Mouse (Mus musculus) heart, embryonic 11.5 days (tissue): ENCODE results near the gene Cabp1. TPM values are rescaled to one million over a fixed set of nuclear protein-coding genes. Genes with fewer than 3 reads are reported as not detected.

Source experiments
- ATAC-seq: fragments of 200-750 bp; cut with Nextera tagmentation; replicated peaks from 2 replicates; pipeline ENCODE4 v1.8.0; 2017; ENCODE audit warnings: moderate library complexity; ENCODE audit not compliant: insufficient number of reproducible peaks, low FRiP score, low TSS enrichment
- H3K27ac ChIP-seq: fragments of 300-500 bp; sonication (generic); 2 replicates; pipeline ENCODE4 v1.5.1; 2014; ENCODE audit warnings: mild to moderate bottlenecking, low read depth, low read length
- H3K27me3 ChIP-seq: fragments of 300-500 bp; sonication (generic); 2 replicates; pipeline ENCODE4 v1.6.1; 2014; ENCODE audit warnings: mild to moderate bottlenecking, low read length, mixed read lengths; ENCODE audit not compliant: control insufficient read depth, insufficient read depth
- H3K36me3 ChIP-seq: fragments of 300-500 bp; sonication (generic); 2 replicates; pipeline ENCODE4 v1.6.1; 2014; ENCODE audit warnings: mild to moderate bottlenecking, low read length, moderate library complexity, mixed read lengths; ENCODE audit not compliant: control insufficient read depth, insufficient read depth
- H3K4me1 ChIP-seq: fragments of 300-500 bp; sonication (generic); 2 replicates; pipeline ENCODE4 v1.6.1; 2014; ENCODE audit warnings: low read length; ENCODE audit not compliant: control insufficient read depth, insufficient read depth
- H3K4me2 ChIP-seq: fragments of 300-500 bp; sonication (generic); 2 replicates; pipeline ENCODE4 v1.6.1; 2014; ENCODE audit warnings: mild to moderate bottlenecking, moderate library complexity
- H3K4me3 ChIP-seq: fragments of 300-500 bp; sonication (generic); 2 replicates; pipeline ENCODE4 v1.5.1; 2014; ENCODE audit warnings: low read depth, low read length
- H3K9ac ChIP-seq: fragments of 300-500 bp; sonication (generic); 2 replicates; pipeline ENCODE4 v1.6.1; 2014; ENCODE audit warnings: mild to moderate bottlenecking, low read depth, low read length, moderate library complexity
- H3K9me3 ChIP-seq: fragments of 300-500 bp; sonication (generic); replicated peaks from 2 replicates; pipeline ENCODE4 v1.6.1; 2016; ENCODE audit warnings: low read length; ENCODE audit not compliant: control insufficient read depth
- WGBS: fragments of 180-500 bp; shearing (Covaris S2); extraction: QIAGEN DNeasy Blood & Tissue Kit; methylation state at CpG from one replicate; pipeline ENCODE4 v1.1.7; 2014; ENCODE audit not compliant: insufficient replicate concordance; 5-methylcytosine and 5-hydroxymethylcytosine counted together
- polyA plus RNA-seq: library from polyadenylated mRNA; unstranded; fragments of >200 nt; fragmentation: Nextera tagmentation; extraction: Ambion mirVana; gene quantifications from 2 replicates; pipeline ENCODE4 v1.2.1, GENCODE M21; 2014

Gene Cabp1
- polyA plus RNA-seq, result 0.63 and 1.3 TPM in 2 replicates

- Histone ChIP-seq H3K36me3 (no peaks in the 10 kb centered on the region), H3K27me3 (peaks cover 62% of the 10 kb centered on the region), H3K9ac (0 out of 2 replicates have a peak within 1 kb of the TSS, but pooled peaks have one; percentile 0), H3K4me2 (peak within 1 kb of the TSS; percentile 85), H3K4me1 (peaks cover 15% of the 10 kb centered on the region), H3K9me3 (no peaks in the 10 kb centered on the region), H3K4me3 (peak within 1 kb of the TSS; percentile 59), H3K27ac (no peak within 1 kb of the TSS)
- under 1% methylated on average over 97 of the region's 116 CpGs for WGBS
- no peak; the same call in 1 of the 2 replicates for ATAC-seq
These were observed at the start of gene Cabp1 for GRCm38 (mm10) chr5:115193669-115194625. TSS of gene Cabp1 (minus strand) at chr5:115194381.

DNA sequence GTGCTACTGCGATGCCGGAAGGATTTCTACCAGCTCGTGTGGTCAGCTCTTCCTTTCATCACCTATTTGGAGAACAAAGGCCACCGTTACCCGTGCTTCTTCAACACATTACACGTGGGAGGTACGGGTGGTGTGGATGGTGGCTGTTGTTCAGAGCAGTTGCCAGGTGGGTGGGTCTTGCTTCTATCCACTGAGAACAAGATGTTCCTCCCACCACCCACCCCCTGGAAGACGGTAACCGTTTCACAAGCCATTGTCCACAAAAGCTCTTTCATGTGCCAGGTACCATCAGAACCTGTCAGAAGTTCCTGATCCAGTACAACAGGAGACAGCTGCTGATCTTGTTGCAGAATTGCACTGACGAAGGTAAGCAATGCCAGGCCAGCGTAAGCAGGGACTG, 46.0 kb upstream of the Cabp1 start:
- H3K27me3 ChIP-seq, result no peaks in the 10 kb centered on the region; the same call in 1 of the 2 replicates
- no peaks in the 10 kb centered on the region for H3K9me3 ChIP-seq
- no peak overlapping the region for H3K4me2 ChIP-seq
- no peak for ATAC-seq
- no peak overlapping the region for H3K27ac ChIP-seq
- H3K9ac ChIP-seq, result no peak overlapping the region
- H3K4me3 ChIP-seq, result no peak overlapping the region
- H3K4me1 ChIP-seq, result peaks cover 7% of the 10 kb centered on the region
- H3K36me3 ChIP-seq, result peaks cover 39% of the 10 kb centered on the region
- 86% methylated on average over 11 of the region's 11 CpGs for WGBS

GRCm38 (mm10) chr5:115238729-115239195, 44.6 kb upstream of the Cabp1 start:
- no peaks in the 10 kb centered on the region for H3K9me3 ChIP-seq

GRCm38 (mm10) chr5:115237803-115238728, 43.9 kb upstream of the Cabp1 start:
- H3K4me2 ChIP-seq, result peak overlapping the region; percentile 96
- peaks cover 7% of the 10 kb centered on the region for H3K4me1 ChIP-seq
- under 1% methylated on average over 88 of the region's 88 CpGs for WGBS
- H3K9me3 ChIP-seq, result no peaks in the 10 kb centered on the region
- H3K27me3 ChIP-seq, result peaks cover 9% of the 10 kb centered on the region; the same call in 1 of the 2 replicates
- peak overlapping the region; percentile 78 for H3K9ac ChIP-seq
- H3K36me3 ChIP-seq, result peaks cover 26% of the 10 kb centered on the region
- peak overlapping the region; percentile 75 for H3K27ac ChIP-seq
- H3K4me3 ChIP-seq, result peak overlapping the region; percentile 94
- peak; percentile 86 for ATAC-seq

More at GRCm38 (mm10) chr5:115238729-115239195, 44.6 kb upstream of the Cabp1 start:
- 8% methylated on average over 11 of the region's 11 CpGs for WGBS
- peak overlapping the region; percentile 78; the same call in 1 of the 2 replicates for H3K9ac ChIP-seq
- peaks cover 30% of the 10 kb centered on the region for H3K36me3 ChIP-seq
- peak overlapping the region; percentile 94 for H3K4me3 ChIP-seq
- no peak overlapping the region for H3K27ac ChIP-seq
- ATAC-seq, result no peak
- H3K4me1 ChIP-seq, result peaks cover 7% of the 10 kb centered on the region
- peaks cover 9% of the 10 kb centered on the region; the same call in 1 of the 2 replicates for H3K27me3 ChIP-seq
- peak overlapping the region; percentile 96 for H3K4me2 ChIP-seq

GRCm38 (mm10) chr5:115235786-115236263, 41.6 kb upstream of the Cabp1 start, which contains the start of gene Pop5:
TSS of gene Pop5 (plus strand) at chr5:115235836.
- peaks cover 15% of the 10 kb centered on the region for H3K4me1 ChIP-seq
- 0 out of 2 replicates have a peak, but pooled peaks have one; percentile 33 for ATAC-seq
- H3K9ac ChIP-seq, result peak within 1 kb of the TSS; percentile 67
- H3K27me3 ChIP-seq, result peaks cover 9% of the 10 kb centered on the region; the same call in 1 of the 2 replicates
- peaks cover 8% of the 10 kb centered on the region for H3K36me3 ChIP-seq
- no peaks in the 10 kb centered on the region for H3K9me3 ChIP-seq
- 1% methylated on average over 21 of the region's 21 CpGs for WGBS
- peak within 1 kb of the TSS; percentile 82 for H3K4me2 ChIP-seq
- peak within 1 kb of the TSS; percentile 53 for H3K4me3 ChIP-seq
- no peak within 1 kb of the TSS for H3K27ac ChIP-seq

DNA sequence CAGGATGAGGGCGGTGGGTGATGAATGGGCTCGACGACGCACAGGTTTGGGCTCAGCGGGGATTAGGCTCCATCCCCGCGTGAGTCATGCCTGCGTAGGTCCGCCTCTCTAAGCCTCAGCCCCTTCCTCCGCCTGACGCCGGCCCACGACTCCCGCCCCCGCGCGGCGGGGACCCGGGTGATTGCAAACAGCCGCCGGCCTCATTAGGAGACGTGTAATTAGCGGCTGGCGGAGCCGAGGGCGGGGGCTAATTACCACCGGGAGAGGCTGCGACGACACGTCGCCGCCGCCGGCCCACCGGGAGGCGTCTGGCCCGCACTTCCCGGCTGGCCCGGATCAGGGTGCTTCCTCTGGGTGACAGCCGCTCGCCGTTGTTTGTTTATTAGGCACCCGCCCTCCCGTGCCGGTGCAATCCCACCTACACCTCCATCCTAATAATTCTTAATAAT, 41.2 kb upstream of the Cabp1 start:
- Histone ChIP-seq H3K4me2 (peak overlapping the region; percentile 82), H3K4me3 (peak overlapping the region; percentile 53), H3K36me3 (peaks cover 3% of the 10 kb centered on the region), H3K9ac (peak overlapping the region; percentile 67), H3K27ac (no peak overlapping the region), H3K27me3 (peaks cover 9% of the 10 kb centered on the region; the same call in 1 of the 2 replicates), H3K4me1 (peaks cover 16% of the 10 kb centered on the region), H3K9me3 (no peaks in the 10 kb centered on the region)
- WGBS, result under 1% methylated on average over 44 of the region's 45 CpGs
- ATAC-seq, result 0 out of 2 replicates have a peak, but pooled peaks have one; percentile 15

- no peak for ATAC-seq
- no peaks in the 10 kb centered on the region for H3K9me3 ChIP-seq
- no peak overlapping the region for H3K27ac ChIP-seq
- H3K4me3 ChIP-seq, result no peak overlapping the region
- WGBS, result 56% methylated on average over 6 of the region's 6 CpGs
- H3K9ac ChIP-seq, result no peak overlapping the region
- H3K27me3 ChIP-seq, result peaks cover 9% of the 10 kb centered on the region; the same call in 1 of the 2 replicates
- peaks cover 16% of the 10 kb centered on the region for H3K4me1 ChIP-seq
- no peaks in the 10 kb centered on the region for H3K36me3 ChIP-seq
- H3K4me2 ChIP-seq, result no peak overlapping the region
These were observed 40.3 kb upstream of the Cabp1 start for GRCm38 (mm10) chr5:115234519-115234918.
